Mouse (Mus musculus) embryonic facial prominence, embryonic 14.5 days (tissue): Measurements from ENCODE around the gene Tfpi. TPM values are rescaled to one million over a fixed set of nuclear protein-coding genes. Genes with fewer than 3 reads are reported as not detected.
A peak's percentile ranks its signal among the peaks of the same experiment; 100 is the strongest.
"Not testable (repeated sequence)": the region's sequence is repeated elsewhere in the genome, so short reads cannot be mapped to it uniquely, and the experiment has no call there.

Experiments used
- ATAC-seq: fragments of 200-750 bp; cut with Nextera tagmentation; 2 replicates; pipeline ENCODE4 v1.8.0; 2017; ENCODE audit warnings: low read depth, moderate number of reproducible peaks, moderate TSS enrichment
- DNase-seq: peaks from one replicate; pipeline ENCODE4 v3.0.0-alpha.2; 2015; ENCODE audit warnings: low spot score
- H3K27ac ChIP-seq: fragments of 300-500 bp; sonication (generic); replicated peaks from 2 replicates; pipeline ENCODE4 v1.5.1; 2014; ENCODE audit warnings: low read depth, mild to moderate bottlenecking, low read length, moderate library complexity
- H3K27me3 ChIP-seq: fragments of 300-500 bp; sonication (generic); replicated peaks from 2 replicates; pipeline ENCODE4 v1.6.1; 2014; ENCODE audit warnings: low read length; ENCODE audit not compliant: control insufficient read depth, insufficient read depth
- H3K36me3 ChIP-seq: fragments of 300-500 bp; sonication (generic); 2 replicates; pipeline ENCODE4 v1.6.1; 2014; ENCODE audit warnings: low read length, mixed read lengths; ENCODE audit not compliant: control insufficient read depth, insufficient read depth
- H3K4me1 ChIP-seq: fragments of 300-500 bp; sonication (generic); 2 replicates; pipeline ENCODE4 v1.6.1; 2014; ENCODE audit warnings: antibody characterized with exemption, low read length; ENCODE audit not compliant: control insufficient read depth, insufficient read depth
- H3K4me2 ChIP-seq: fragments of 300-500 bp; sonication (generic); 2 replicates; pipeline ENCODE4 v1.6.1; 2014; ENCODE audit warnings: low read depth, mild to moderate bottlenecking, low read length, moderate library complexity, mixed read lengths
- H3K4me3 ChIP-seq: fragments of 300-500 bp; sonication (generic); 2 replicates; pipeline ENCODE4 v1.5.1; 2014; ENCODE audit warnings: low read depth, mild to moderate bottlenecking, low read length
- H3K9ac ChIP-seq: fragments of 300-500 bp; sonication (generic); 2 replicates; pipeline ENCODE4 v1.6.1; 2014; ENCODE audit warnings: low read depth, mild to moderate bottlenecking, low read length, moderate library complexity, mixed read lengths
- H3K9me3 ChIP-seq: fragments of 300-500 bp; sonication (generic); 2 replicates; pipeline ENCODE4 v1.6.1; 2016; ENCODE audit warnings: low read length; ENCODE audit not compliant: control insufficient read depth
- WGBS: fragments of 180-500 bp; shearing (Covaris S2); extraction: QIAGEN DNeasy Blood & Tissue Kit; methylation state at CpG from one replicate; pipeline ENCODE4 v1.1.7; 2014; 5-methylcytosine and 5-hydroxymethylcytosine counted together
- polyA plus RNA-seq: library from polyadenylated mRNA; unstranded; fragments of >200 nt; fragmentation: Nextera tagmentation; extraction: Ambion mirVana; gene quantifications from 2 replicates; pipeline ENCODE4 v1.2.1, GENCODE M21; 2014

Gene Tfpi
- polyA plus RNA-seq, 1 experiment from 2014 or later = 44.5 TPM

- no peaks in the 10 kb centered on the region for H3K9me3 ChIP-seq
- H3K27me3 ChIP-seq = no peaks in the 10 kb centered on the region
- no peaks in the 10 kb centered on the region for H3K4me1 ChIP-seq
Observed at GRCm38 (mm10) chr2:84396557-84396956, 80.0 kb downstream of the Tfpi start.

DNA sequence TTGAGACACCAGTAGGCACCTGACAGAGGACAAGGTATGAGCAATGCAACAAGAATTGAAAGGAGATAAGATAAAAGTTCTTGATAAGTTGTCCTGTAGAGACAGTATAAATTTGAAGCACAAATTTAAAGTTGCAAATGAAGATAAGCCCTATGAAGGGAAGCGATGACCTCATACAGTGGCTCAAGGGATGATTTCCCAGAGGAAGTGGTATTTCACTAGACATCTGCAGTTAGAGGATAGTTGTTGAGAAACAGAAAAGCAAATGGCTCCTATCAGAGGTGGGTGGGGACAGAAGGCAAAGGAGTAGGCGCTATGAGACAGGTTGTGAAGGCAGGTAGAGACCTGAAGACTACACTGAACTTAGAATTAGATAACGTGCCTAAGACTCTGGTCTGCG, 83.3 kb downstream of the Tfpi start:
- no peak overlapping the region for H3K27ac ChIP-seq
- no peaks in the 10 kb centered on the region for H3K27me3 ChIP-seq
- no peak overlapping the region for H3K4me2 ChIP-seq
- H3K4me3 ChIP-seq = no peak overlapping the region
- no peaks in the 10 kb centered on the region for H3K36me3 ChIP-seq
- no peaks in the 10 kb centered on the region for H3K9me3 ChIP-seq
- DNase-seq = no peak
- H3K9ac ChIP-seq = no peak overlapping the region
- WGBS = 84% methylated on average over 4 of the region's 4 CpGs
- ATAC-seq = no peak
- H3K4me1 ChIP-seq = no peaks in the 10 kb centered on the region

More at GRCm38 (mm10) chr2:84396557-84396956, 80.0 kb downstream of the Tfpi start:
- H3K4me3 ChIP-seq = no peak overlapping the region
- 78% methylated on average over 4 of the region's 4 CpGs for WGBS
- H3K9ac ChIP-seq = no peak overlapping the region
- H3K27ac ChIP-seq = no peak overlapping the region
- ATAC-seq (no peak), DNase-seq (no peak)
- no peaks in the 10 kb centered on the region for H3K36me3 ChIP-seq
- no peak overlapping the region for H3K4me2 ChIP-seq

DNA sequence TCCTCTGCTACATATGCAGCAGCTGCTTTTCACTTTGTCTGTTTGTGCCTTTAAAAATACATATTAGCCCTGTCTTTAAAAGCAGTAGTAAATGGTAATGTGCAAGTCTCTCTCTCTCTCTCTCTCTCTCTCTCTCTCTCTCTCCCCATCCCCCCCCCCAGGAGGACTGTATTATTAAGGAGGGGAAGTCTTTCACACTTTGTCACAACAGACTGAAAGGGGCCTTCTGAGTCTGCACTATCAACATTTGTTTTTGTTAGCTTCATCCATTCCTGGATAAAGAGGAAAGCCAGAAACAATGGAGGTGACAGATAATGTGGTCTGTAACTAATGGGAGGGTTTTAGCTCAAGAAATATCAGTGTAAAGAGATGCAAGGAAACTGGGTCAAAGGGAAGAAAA, 87.5 kb downstream of the Tfpi start:
- no peak overlapping the region for H3K4me3 ChIP-seq
- H3K27me3 ChIP-seq = no peaks in the 10 kb centered on the region
- H3K4me1 ChIP-seq = peaks cover 5% of the 10 kb centered on the region
- no peak overlapping the region for H3K27ac ChIP-seq
- no peak overlapping the region for H3K9ac ChIP-seq
- no peak overlapping the region for H3K4me2 ChIP-seq
- no peak for DNase-seq
- ATAC-seq = no peak
- no peaks in the 10 kb centered on the region for H3K9me3 ChIP-seq
- no peaks in the 10 kb centered on the region for H3K36me3 ChIP-seq

- DNase-seq, ATAC-seq, H3K27ac ChIP-seq, H3K4me1 ChIP-seq, H3K4me3 ChIP-seq, H3K27me3 ChIP-seq, H3K4me2 ChIP-seq, H3K36me3 ChIP-seq, H3K9ac ChIP-seq, H3K9me3 ChIP-seq: not testable (repeated sequence)
- WGBS = 70% methylated on average over 14 of the region's 14 CpGs
Observed at GRCm38 (mm10) chr2:84388537-84388936, 88.0 kb downstream of the Tfpi start.

DNA sequence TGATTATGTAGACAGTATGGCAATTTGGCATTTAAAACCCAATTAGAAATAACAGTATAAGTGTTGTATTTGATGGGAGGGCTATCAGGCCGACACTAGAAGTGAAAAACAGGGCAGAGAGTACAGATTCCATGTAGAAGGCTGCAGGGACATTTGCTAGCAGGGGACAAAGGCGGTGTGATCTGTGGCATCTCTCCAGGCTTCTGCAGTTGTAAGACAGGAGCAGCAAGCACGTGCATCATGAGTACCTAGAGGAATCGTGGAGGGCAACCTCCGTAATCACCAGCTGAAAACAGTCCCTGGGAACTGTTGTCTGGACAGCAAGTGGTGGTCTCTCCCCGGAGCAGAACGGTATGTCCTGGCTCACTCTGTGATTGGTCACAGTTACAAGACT, 88.6 kb downstream of the Tfpi start:
- Histone ChIP-seq H3K9me3 (no peaks in the 10 kb centered on the region), H3K27me3 (no peaks in the 10 kb centered on the region), H3K9ac (no peak overlapping the region), H3K4me1 (peaks cover 5% of the 10 kb centered on the region), H3K27ac (no peak overlapping the region), H3K4me3 (no peak overlapping the region), H3K4me2 (0 out of 2 replicates have a peak overlapping the region, but pooled peaks have one; percentile 47), H3K36me3 (no peaks in the 10 kb centered on the region)
- 67% methylated on average over 7 of the region's 7 CpGs for WGBS
- no peak for DNase-seq
- no peak for ATAC-seq

DNA sequence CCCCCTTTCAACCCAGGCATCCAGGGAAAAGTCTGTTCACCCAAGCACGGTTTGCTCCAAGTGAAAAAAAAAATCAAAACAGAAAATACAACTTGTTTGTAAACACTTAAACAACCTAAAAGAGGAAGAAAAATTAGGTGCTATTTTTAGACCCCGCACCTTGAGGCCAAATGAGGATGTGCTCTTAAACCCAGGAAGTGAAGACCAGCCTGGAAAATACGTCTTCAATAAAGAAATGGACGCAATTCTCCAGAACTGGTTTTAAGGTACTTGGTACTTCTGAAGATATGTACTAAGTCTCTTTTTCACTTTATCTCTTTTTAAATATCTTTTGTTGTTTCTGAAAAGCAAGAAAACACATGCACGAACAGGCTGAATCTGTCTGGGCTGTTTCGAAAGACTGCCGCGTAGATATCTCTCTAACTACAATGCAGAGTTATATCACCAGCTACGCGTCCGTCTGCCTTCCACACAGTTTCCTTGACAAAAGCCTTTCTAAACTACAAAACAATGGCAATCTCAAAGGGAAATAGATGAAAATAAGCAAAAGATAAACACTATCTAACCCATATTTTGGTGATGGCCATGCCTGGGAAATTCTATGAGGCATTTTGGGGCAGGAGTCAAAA, 89.1 kb downstream of the Tfpi start:
- ATAC-seq (no peak), DNase-seq (no peak)
- peak overlapping the region; percentile 47 for H3K4me2 ChIP-seq
- no peaks in the 10 kb centered on the region for H3K36me3 ChIP-seq
- 0 out of 2 replicates have a peak overlapping the region, but pooled peaks have one; percentile 38 for H3K9ac ChIP-seq
- WGBS = 59% methylated on average over 11 of the region's 11 CpGs
- peaks cover 5% of the 10 kb centered on the region for H3K4me1 ChIP-seq
- H3K9me3 ChIP-seq = no peaks in the 10 kb centered on the region
- H3K4me3 ChIP-seq = peak overlapping the region; percentile 16
- no peaks in the 10 kb centered on the region for H3K27me3 ChIP-seq
- no peak overlapping the region; the same call in 1 of the 2 replicates for H3K27ac ChIP-seq

DNA sequence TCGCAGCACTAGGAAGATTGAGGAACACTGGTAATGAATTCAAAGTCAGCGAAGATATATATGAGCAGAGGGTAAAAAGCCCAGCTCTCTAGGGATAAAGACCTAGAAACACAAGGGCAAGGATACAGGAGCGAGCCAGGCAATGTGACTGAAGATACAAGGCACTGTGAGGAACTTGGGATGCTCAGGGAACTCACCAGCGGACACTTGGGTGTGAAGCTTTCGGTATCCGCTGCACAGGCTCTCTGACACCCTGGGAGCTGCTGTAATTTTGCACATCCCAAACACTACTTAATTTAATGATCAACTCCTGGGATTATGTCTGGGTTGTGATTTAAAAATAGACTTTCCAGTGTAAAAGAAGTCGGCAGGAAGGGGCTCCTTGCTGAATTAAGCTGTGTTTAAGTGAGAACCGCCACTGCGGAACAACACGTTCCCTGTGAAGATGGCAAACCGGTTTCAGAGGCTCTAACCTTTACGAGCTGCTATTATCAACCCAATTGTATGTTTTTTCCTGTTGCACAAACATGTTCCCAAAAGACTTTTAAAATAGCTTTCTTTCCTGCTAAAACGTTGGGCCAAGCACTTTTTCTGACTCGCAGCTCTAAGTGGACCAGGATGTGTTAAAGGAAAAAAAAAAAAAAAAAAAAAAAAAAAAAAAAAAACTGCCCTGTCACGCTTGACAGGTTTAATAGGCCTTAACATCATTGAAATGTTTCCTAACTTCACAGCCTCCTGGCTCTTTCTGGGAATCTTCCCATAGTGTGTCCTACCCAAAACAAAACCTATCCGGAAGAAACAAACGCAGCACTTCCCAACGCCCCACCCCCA, 89.8 kb downstream of the Tfpi start:
- Histone ChIP-seq H3K27ac (no peak overlapping the region; the same call in 1 of the 2 replicates), H3K4me2 (peak overlapping the region; percentile 47), H3K4me3 (peak overlapping the region; percentile 16), H3K27me3 (no peaks in the 10 kb centered on the region), H3K9me3 (no peaks in the 10 kb centered on the region), H3K9ac (0 out of 2 replicates have a peak overlapping the region, but pooled peaks have one; percentile 38), H3K36me3 (no peaks in the 10 kb centered on the region), H3K4me1 (peaks cover 5% of the 10 kb centered on the region)
- 33% methylated on average over 18 of the region's 18 CpGs for WGBS
- ATAC-seq (peak; percentile 22; the same call in 1 of the 2 replicates), DNase-seq (peak; percentile 56)

DNA sequence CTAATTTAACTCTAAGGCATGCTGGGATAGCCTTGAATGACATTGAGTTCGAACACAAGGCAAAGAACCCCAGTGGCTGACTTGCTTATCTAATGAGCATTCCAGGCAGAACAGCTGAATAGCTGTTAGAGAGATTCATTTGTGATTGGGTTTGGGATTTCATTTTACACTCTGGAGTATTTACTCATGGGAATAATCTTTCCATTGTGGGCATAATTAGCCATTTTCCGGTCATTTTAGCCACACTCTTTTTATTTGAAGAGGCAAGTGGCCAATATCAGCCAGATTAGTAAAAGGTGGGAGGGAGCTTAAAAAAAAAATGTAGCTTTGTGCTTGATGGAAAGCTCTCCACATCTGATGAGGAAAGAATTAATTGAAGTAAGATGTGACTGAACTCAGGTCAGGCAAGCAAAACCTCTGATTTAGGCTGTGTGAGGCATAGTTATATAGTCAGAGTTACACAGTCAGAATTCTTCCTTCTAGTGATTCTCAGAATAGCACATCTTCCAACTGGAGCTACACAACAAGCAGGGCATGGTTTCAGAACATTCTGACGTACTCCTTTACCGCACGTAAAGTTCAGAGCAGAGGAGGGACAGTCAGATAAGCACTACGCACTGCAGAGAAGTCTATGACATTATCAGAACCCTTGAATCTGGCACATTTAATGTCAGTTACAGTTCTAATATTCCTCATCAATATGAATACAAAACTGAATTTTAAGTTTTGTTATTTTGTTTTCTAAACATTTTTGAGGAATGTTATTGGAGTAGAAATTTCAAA, 91.5 kb downstream of the Tfpi start:
- H3K27me3 ChIP-seq = no peaks in the 10 kb centered on the region
- H3K4me2 ChIP-seq = no peak overlapping the region
- no peaks in the 10 kb centered on the region for H3K9me3 ChIP-seq
- no peak overlapping the region for H3K9ac ChIP-seq
- ATAC-seq (no peak), DNase-seq (no peak)
- no peak overlapping the region for H3K27ac ChIP-seq
- H3K4me3 ChIP-seq = no peak overlapping the region
- no peaks in the 10 kb centered on the region for H3K36me3 ChIP-seq
- peaks cover 5% of the 10 kb centered on the region for H3K4me1 ChIP-seq
- 68% methylated on average over 6 of the region's 6 CpGs for WGBS
